Mouse (Mus musculus) CH12F3 (cell line): ENCODE data around the gene Daam1.
"Not testable (repeated sequence)": the region's sequence is repeated elsewhere in the genome, so short reads cannot be mapped to it uniquely, and the experiment has no call there.

ENCODE experiments used
- in situ Hi-C: fragments of 300-500 bp; cut with MboI; formaldehyde crosslinking; loops from 2 replicates; pipeline ENCODE4 v1.14.3; 2020; ENCODE audit warnings: low sequenced_read_pairs

Daam1 gene

DNA sequence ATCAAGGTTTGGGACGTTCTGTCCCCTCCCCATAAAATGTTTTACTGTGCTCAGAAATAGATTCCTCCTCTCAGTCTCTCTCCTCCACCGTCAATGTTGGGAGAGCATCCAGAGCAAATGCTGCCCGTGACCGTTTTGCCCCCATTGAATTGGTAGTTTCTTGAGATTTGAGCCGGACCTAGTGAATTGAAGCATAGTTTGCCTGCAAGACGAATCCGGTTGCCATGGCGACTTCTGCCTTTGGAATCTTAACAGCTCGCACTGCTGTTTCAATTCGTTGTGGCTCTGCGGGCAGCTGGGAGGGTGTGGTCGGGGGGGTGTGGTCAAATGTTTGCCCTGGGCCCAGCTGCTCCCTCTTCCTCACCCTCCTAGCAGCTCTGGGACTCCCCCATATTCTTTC, 1.3 kb downstream of the Daam1 start:
- in situ Hi-C loops = no loop called here

- in situ Hi-C loops = no loop called here
Measured at GRCm38 (mm10) chr12:71834041-71834440, 3.2 kb downstream of the Daam1 start.

- in situ Hi-C loops = no loop called here
Measured at GRCm38 (mm10) chr12:71835966-71836668, 5.2 kb downstream of the Daam1 start.

- in situ Hi-C loops = no loop called here
Measured at GRCm38 (mm10) chr12:71836776-71837175, 5.9 kb downstream of the Daam1 start.

- in situ Hi-C loops = no loop called here
Measured at GRCm38 (mm10) chr12:71837576-71837975, 6.7 kb downstream of the Daam1 start.

DNA sequence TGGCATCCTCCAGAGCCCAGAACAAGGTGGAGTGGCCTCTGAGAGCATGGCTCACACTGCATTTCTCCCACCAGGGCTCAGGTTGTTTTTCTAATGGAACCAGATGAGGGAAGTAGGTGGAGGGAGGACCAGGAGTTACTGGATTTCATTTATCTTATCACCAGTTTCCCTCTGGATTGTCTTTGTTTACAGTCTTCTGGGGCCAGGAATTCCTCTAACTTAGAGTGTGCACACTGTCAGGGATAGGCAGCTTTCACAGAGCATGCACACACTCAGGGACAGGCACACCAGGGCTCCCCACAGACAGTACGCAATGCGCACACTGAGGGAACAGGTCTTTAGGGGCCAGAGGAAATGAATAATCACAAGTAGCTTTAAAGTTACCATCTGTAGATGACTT, 7.4 kb downstream of the Daam1 start:
- in situ Hi-C loops = no loop called here

DNA sequence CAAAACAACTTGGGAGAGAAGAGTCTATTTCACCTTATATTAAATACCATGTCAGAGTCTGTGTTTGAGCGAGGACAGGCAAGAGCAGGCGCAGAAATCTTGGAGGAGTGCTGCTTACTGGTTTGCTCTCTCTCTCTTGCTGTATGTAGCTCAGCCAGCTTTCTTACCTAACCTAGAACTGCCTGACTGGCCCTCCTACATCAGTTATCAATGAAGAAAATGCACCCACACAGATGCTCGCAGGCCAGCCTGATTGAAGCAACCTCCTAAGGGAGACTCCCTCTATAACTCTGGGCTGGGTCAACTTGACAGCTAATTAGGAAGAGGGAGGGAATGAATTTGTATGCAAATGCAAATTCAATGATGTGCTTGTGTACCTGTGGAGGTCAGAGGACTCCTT, 8.8 kb downstream of the Daam1 start:
- in situ Hi-C loops = no loop called here

- in situ Hi-C loops = no loop called here
Measured at GRCm38 (mm10) chr12:71840430-71841186, 9.7 kb downstream of the Daam1 start.

GRCm38 (mm10) chr12:71842006-71842405, 11.1 kb downstream of the Daam1 start:
- in situ Hi-C loops = no loop called here

GRCm38 (mm10) chr12:71842588-71842987, 11.7 kb downstream of the Daam1 start:
- in situ Hi-C loops = no loop called here

DNA sequence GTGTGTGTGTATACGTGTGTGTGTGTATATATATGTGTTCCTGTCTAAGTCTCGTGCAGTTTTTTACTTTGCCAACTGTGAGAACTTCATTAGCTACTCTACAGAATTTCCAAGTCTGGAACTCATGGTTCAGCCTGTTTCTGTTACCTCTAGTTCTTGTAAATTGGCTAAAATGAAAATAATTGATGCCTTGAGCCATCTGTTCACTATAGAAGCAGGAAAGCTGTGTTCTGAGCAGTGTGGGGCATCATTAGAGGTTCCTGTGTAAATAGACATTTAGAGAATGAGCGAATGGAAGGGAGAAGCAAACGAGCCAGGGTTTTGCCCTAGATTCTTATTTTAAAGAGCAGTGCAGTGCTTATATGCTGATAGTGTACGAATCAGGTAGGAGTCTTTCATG, 14.6 kb downstream of the Daam1 start:
- in situ Hi-C loops = no loop called here

GRCm38 (mm10) chr12:71846416-71846815, 15.5 kb downstream of the Daam1 start:
- in situ Hi-C loops = not testable (repeated sequence)

DNA sequence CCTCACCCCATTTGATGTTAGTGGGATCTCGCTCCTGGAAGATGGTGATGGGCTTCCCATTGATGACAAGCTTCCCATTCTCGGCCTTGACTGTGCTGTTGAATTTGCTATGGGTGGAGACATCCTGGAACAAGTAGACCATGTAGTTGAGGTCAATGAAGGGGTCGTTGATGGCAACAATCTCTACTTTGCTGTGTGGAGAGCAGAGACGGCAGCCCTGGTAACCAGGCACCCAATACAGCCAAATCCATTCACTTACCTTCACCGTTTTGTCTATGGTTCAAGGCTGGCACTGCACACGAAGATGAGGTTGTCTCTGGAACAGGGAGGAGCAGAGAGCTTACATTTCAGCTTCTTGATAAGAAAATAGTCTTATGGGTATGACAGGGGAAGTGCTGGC, 16.1 kb downstream of the Daam1 start:
- in situ Hi-C loops = not testable (repeated sequence)

GRCm38 (mm10) chr12:71847617-71848016, 16.7 kb downstream of the Daam1 start:
- in situ Hi-C loops = no loop called here

GRCm38 (mm10) chr12:71848037-71848776, 17.3 kb downstream of the Daam1 start:
- in situ Hi-C loops = no loop called here

- in situ Hi-C loops = no loop called here
Measured at GRCm38 (mm10) chr12:71849051-71849450, 18.2 kb downstream of the Daam1 start.

DNA sequence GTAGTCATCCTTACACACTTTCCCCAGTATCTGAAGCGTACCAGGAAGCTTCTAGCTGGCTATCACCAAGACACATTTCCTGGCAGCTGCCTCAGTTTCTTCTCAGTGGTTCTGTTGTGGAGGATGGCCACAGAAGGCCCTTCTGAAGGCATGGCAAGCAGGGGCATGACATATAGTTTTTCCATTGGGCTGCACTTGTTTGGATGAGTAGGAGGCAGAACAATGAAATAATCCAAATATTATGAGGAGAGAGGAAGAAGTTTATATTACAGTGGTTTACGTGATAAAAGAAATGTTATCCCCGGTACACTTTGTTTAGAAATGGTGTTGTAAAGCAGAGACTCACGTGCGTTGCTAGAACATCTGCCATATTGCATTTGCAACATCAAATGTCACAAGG, 19.3 kb downstream of the Daam1 start:
- in situ Hi-C loops = no loop called here

DNA sequence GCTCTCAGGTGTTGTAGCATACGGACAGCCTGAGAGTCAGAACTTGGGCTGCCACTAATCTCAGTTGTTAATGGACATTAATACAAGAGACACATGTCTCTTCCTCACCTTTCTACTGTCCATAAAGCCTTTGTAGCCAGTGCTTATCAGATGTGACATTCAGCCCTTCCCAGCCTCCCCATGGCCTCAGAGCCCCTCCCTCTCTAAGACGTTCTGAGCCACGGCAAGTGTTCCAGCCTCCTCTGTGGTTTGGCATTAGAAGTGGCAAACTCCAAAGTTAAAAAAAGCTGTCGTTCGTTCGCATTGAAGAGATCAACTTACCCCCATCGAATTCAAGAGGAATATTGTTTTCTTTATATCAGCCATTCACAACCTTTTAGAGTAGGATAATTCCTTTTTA, 21.8 kb downstream of the Daam1 start:
- in situ Hi-C loops = no loop called here

DNA sequence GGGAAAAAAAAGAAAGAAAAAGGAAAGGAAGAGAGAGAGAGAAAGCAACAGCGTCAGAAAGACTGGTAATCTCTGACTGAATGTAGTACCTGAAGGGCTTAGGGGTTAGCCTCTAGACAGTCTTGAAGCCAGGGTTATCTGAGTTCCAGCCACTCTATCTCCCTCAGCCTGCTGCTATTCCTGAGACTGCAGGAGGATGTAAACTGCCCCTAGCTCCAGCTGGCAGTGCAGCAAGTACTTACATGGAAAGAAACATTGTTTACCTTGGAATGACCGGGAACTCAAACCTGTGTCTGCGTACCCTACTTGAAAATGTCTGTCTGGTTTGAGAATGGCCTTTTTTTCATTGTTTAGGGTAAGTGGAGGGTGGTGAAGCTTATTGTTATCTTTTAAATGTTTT, 22.8 kb downstream of the Daam1 start:
- in situ Hi-C loops = no loop called here

DNA sequence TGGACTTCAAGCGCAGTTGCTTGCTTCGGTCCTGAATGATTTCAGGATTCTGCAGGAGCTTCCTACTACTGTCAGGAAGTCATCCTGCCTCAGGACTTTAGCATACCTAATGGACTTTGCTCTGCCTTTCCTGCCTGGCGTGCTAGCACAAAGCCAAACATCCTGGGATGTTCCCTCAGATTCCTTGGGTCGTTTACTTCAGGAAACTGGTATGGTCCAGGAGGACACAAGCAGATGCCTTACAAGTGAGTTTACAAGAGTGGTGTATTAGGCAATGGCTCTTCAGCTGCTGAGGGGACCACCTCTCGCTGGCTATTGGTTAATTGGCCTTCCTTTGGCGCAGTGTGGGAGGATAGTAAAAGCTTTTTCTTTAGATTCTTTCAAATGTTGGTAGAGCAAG, 23.3 kb downstream of the Daam1 start:
- in situ Hi-C loops = no loop called here

DNA sequence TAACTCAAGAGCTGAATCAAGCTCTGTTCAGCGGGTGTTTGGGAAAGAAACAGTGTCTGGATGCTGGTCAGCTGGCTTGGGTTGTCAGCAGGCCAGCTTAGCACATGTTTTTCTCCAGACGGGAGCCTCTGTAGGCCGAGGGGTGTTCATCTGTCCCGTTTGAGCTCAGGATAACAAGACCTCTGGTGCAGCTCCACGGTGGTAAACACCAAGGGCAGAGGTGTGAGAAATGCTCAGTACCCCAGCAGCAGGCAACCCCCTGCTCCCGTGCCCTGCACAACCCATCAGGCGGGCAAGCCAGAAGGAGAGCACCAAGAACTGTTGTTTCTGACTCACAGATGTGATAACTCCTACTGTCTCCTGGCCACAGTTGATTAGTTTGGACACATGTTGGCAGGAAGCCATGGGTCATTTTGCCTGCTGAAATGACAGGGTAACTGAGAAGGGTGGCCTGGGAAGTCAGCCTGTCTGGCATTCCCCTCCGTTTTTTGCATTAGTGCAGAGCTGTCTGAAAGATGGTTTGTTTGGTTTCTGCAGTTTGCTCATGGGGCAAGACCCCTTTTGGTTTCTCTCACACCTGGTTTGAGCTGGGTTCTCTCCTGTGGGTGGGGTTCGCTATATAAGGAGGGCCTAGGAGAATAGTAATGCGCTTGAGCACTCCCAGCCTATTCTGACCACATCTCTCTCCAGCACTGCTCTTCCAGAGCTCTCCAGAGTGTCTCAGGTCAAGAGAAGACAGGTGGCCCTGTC, 25.0 kb downstream of the Daam1 start:
- in situ Hi-C loops = no loop called here
